Mouse (Mus musculus) lung, embryonic 15.5 days (tissue): ENCODE measurements around the gene Akr1b7. TPM values are rescaled to one million over a fixed set of nuclear protein-coding genes. Genes with fewer than 3 reads are reported as not detected.
"Not testable (repeated sequence)": the region's sequence is repeated elsewhere in the genome, so short reads cannot be mapped to it uniquely, and the experiment has no call there.

Experiments
- ATAC-seq: fragments of 200-750 bp; cut with Nextera tagmentation; 2 replicates; pipeline ENCODE4 v1.8.0; 2017; ENCODE audit warnings: moderate number of reproducible peaks, borderline replicate concordance; ENCODE audit not compliant: low FRiP score, low TSS enrichment; ENCODE audit errors: extremely low read depth
- H3K27ac ChIP-seq: fragments of 300-500 bp; sonication (generic); 2 replicates; pipeline ENCODE4 v1.5.1; 2015; ENCODE audit warnings: moderate library complexity, mild to moderate bottlenecking, inconsistent platforms
- H3K27me3 ChIP-seq: fragments of 300-500 bp; sonication (generic); 2 replicates; pipeline ENCODE4 v1.6.1; 2015; ENCODE audit warnings: inconsistent platforms
- H3K36me3 ChIP-seq: fragments of 300-500 bp; sonication (generic); 2 replicates; pipeline ENCODE4 v1.6.1; 2015; ENCODE audit warnings: inconsistent platforms
- H3K4me1 ChIP-seq: fragments of 300-500 bp; sonication (generic); 2 replicates; pipeline ENCODE4 v1.6.1; 2015; ENCODE audit warnings: inconsistent platforms
- H3K4me2 ChIP-seq: fragments of 300-500 bp; sonication (generic); 2 replicates; pipeline ENCODE4 v1.6.1; 2015; ENCODE audit warnings: inconsistent platforms, mild to moderate bottlenecking, moderate library complexity
- H3K4me3 ChIP-seq: fragments of 300-500 bp; sonication (generic); 2 replicates; pipeline ENCODE4 v1.5.1; 2015; ENCODE audit warnings: mild to moderate bottlenecking, inconsistent platforms
- H3K9ac ChIP-seq: fragments of 300-500 bp; sonication (generic); 2 replicates; pipeline ENCODE4 v1.6.1; 2015; ENCODE audit warnings: inconsistent platforms
- H3K9me3 ChIP-seq: fragments of 300-500 bp; sonication (generic); 2 replicates; pipeline ENCODE4 v1.6.1; 2016; ENCODE audit warnings: inconsistent platforms
- WGBS: fragments of 180-500 bp; shearing (Covaris S2); methylation state at CpG from one replicate; pipeline ENCODE4 v1.1.7; 2015; 5-methylcytosine and 5-hydroxymethylcytosine counted together
- polyA plus RNA-seq: library from polyadenylated mRNA; unstranded; fragments of >200 nt; fragmentation: Nextera tagmentation; extraction: Ambion mirVana; gene quantifications from 2 replicates; pipeline ENCODE4 v1.2.1, GENCODE M21; 2015

The Akr1b7 gene
- 0.65 TPM in 1 of 2 replicates, not detected in the other for polyA plus RNA-seq

DNA sequence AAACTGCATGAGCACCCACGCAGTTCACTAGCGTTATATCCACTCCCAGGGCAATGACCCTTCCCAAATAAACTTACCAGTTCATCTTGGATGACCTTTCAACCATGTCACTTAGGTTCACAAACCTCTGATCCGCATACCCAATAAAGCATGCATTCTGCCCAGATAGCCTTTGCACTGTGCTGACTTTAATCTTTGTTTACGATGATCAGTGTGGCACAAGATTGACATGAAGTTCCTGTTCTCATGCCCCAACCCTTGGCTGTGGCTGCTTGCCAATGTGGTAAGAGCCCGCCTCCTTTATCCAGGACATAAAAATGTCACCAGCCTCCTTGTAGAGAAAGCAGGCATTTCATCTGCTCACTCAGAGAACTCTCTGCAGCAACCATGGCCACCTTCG lies at the start of gene Akr1b7:
Akr1b7 (plus strand) TSS at position 312 of the 400 bp plus-strand sequence.
- Histone ChIP-seq H3K4me2 (no peak within 1 kb of the TSS), H3K36me3 (no peaks in the 10 kb centered on the region), H3K9ac (no peak within 1 kb of the TSS), H3K4me1 (no peaks in the 10 kb centered on the region), H3K4me3 (no peak within 1 kb of the TSS), H3K27me3 (no peaks in the 10 kb centered on the region), H3K27ac (no peak within 1 kb of the TSS), H3K9me3 (no peaks in the 10 kb centered on the region)
- ATAC-seq = no peak
- 50% methylated on average over 6 of the region's 6 CpGs for WGBS

DNA sequence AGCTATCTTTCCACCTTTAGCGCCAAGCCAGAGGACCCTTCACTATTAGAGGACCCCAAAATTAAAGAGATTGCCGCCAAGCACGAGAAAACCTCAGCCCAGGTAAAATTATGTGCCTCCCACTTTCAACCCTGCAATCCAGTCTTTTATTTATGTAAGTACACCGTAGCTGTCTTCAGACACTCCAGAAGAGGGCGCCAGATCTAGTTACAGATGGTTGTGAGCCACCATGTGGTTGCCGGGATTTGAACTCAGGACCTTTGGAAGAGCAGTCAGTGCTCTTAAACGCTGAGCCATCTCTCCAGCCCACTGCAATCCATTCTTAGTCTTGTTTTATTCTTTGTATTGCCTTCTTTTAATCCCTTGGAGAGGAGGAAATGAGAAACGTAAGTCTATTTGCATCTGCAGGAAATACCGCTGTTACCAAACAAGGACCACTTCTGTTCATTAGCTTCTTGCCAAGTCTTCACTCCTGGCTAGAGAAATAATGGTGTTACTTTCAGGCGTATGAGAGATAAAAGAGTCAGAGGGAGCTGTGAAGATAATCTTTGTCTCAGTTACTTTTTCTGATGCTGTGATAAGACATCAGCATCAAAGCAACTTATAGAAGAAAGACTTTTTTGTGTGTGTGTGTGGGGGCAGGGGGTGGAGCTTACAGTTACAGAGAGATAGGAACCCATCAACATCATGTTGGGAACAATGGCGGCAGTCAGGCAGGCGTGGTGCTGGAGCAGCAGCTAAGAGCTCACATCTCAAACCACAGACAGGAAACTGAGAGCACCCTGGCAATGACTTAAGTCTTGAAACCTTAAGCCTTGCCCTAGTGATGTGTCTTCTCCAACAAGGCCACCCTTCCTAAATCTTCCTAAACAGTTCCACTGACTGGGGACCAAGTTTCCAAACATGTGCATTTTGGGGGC lies 47.7 kb upstream of the Akr1b7 start:
- H3K27me3 ChIP-seq = no peaks in the 10 kb centered on the region
- no peak for ATAC-seq
- no peak overlapping the region for H3K4me2 ChIP-seq
- H3K27ac ChIP-seq = no peak overlapping the region
- WGBS = 78% methylated on average over 12 of the region's 12 CpGs
- H3K4me1 ChIP-seq = no peaks in the 10 kb centered on the region
- H3K36me3 ChIP-seq = no peaks in the 10 kb centered on the region
- no peak overlapping the region for H3K9ac ChIP-seq
- no peaks in the 10 kb centered on the region for H3K9me3 ChIP-seq
- H3K4me3 ChIP-seq = no peak overlapping the region

DNA sequence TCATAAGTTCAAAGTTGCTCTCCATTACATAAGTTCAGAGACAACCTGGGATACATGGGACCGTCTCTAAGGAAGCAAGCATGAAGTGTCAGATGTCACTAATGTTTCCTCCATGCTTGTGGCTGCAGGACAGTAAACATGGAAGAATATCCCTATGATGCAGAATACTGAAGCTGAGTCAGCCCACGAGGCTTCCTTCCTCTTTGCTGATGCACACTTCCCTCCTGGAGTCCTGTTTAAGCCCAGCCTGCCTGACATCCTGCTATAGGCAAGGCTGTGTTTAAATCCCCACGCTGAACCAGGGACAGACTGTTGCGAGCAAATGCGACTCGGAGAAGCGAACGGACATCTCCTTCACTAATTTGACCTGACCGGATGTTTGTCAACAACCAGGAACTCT lies 44.1 kb upstream of the Akr1b7 start:
- Histone ChIP-seq H3K9me3 (no peaks in the 10 kb centered on the region), H3K4me1 (no peaks in the 10 kb centered on the region), H3K9ac (no peak overlapping the region), H3K4me3 (no peak overlapping the region), H3K27me3 (no peaks in the 10 kb centered on the region), H3K4me2 (no peak overlapping the region), H3K36me3 (no peaks in the 10 kb centered on the region), H3K27ac (no peak overlapping the region)
- ATAC-seq = no peak
- WGBS = 69% methylated on average over 9 of the region's 9 CpGs

DNA sequence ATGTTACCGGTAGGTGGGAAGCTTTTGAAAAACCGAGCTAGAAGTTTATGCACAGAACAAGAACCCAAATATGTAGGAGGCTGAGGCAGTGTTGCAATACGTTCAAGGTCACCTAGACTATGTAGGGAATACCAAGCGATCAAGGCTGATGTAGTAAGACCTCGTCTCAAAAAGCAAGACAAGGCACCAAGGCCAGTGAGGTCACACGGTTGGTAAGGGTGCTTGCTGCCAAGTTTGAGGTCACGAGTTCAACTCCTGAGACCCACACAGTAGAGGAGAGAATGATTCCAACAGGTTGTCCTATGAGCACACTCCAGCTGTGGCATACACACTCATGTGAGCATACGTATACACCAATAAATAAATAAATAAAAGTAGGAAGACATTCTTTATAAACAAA lies 42.1 kb upstream of the Akr1b7 start:
- WGBS = 70% methylated on average over 8 of the region's 8 CpGs

DNA sequence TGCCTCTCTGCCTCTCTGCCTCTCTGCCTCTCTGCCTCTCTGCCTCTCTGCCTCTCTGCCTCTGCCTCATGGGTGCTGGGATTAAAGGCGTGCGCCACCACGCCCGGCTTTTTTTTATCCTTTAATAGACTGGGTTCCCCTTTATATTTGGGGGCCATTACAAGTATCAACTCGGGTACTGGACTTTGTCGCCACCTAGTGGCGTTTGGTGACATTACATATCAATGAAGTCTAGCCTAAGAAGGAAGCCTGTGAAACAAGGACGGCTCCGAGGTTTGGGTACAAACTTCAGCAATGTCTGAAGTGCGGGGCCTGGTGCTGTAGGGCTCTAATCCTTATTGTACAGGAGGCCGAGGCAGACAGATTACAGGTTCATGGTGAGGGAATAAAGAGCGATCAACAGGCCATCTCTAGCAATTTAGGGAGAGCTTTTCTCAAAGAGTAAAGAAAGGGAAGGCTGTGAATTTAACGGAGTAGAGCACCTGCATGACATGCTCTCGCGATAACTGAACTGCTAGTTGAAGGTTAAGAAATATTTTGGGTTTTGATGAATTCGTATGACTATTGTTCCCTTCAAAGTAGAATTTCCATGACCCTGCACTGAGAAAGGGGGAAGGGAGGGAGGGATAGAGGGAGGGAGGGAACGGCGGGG lies 40.3 kb upstream of the Akr1b7 start:
- Histone ChIP-seq H3K4me2 (peak overlapping the region; percentile 45; the same call in 1 of the 2 replicates), H3K27ac (no peak overlapping the region), H3K9ac (no peak overlapping the region), H3K4me1 (no peaks in the 10 kb centered on the region), H3K36me3 (no peaks in the 10 kb centered on the region), H3K27me3 (no peaks in the 10 kb centered on the region), H3K9me3 (no peaks in the 10 kb centered on the region), H3K4me3 (no peak overlapping the region)
- 0 out of 2 replicates have a peak, but pooled peaks have one; percentile 31 for ATAC-seq
- WGBS = 24% methylated on average over 18 of the region's 18 CpGs

More for the DNA sequence above, 42.1 kb upstream of the Akr1b7 start:
- no peaks in the 10 kb centered on the region for H3K27me3 ChIP-seq
- H3K9ac ChIP-seq = no peak overlapping the region
- H3K4me1 ChIP-seq = no peaks in the 10 kb centered on the region
- H3K9me3 ChIP-seq = no peaks in the 10 kb centered on the region
- H3K36me3 ChIP-seq = no peaks in the 10 kb centered on the region
- ATAC-seq = no peak
- no peak overlapping the region for H3K4me2 ChIP-seq
- H3K27ac ChIP-seq = no peak overlapping the region
- H3K4me3 ChIP-seq = no peak overlapping the region

DNA sequence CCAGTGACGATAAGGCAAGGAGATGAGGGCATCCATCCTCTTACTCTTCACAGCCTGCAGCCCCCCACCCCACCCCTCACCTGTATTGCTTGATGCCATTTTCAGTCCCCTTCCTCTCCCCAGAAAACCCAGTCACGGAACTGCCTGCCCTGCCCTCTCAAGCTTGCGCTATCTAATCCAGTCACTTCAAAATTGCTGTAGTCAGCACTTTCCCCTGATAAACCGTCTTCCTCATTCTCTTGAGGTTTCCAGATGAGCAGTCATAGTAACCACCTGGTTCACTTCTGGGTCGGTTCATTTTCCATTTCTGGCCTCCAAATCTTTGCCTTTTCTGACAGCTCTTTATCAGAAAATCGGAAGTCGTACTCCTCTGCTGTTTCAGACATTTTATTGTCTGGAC lies 38.3 kb upstream of the Akr1b7 start:
- 70% methylated on average over 7 of the region's 7 CpGs for WGBS
- Histone ChIP-seq H3K9ac (no peak overlapping the region), H3K27me3 (no peaks in the 10 kb centered on the region), H3K36me3 (no peaks in the 10 kb centered on the region), H3K4me3 (no peak overlapping the region), H3K27ac (no peak overlapping the region), H3K4me1 (no peaks in the 10 kb centered on the region), H3K9me3 (no peaks in the 10 kb centered on the region), H3K4me2 (no peak overlapping the region)
- no peak for ATAC-seq

DNA sequence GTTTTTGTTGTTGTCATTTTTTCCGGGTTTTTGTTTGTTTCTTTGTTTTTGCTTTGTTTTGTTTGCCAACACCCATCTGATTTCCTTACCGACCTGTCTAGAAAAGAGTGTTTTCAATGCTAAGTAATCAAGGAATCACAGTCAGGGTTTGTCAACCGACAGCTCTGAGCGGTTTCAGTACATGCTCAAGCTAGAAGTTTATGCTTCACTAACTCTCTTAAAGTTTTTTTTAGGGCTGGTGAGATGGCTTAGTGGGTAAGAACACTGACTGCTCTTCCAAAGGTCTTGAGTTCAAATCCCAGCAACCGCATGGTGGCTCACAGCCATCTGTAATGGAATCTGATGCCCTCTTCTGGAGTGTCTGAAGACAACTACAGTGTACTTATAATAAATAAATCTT lies 36.2 kb upstream of the Akr1b7 start:
- ATAC-seq, H3K9ac ChIP-seq: not testable (repeated sequence)

DNA sequence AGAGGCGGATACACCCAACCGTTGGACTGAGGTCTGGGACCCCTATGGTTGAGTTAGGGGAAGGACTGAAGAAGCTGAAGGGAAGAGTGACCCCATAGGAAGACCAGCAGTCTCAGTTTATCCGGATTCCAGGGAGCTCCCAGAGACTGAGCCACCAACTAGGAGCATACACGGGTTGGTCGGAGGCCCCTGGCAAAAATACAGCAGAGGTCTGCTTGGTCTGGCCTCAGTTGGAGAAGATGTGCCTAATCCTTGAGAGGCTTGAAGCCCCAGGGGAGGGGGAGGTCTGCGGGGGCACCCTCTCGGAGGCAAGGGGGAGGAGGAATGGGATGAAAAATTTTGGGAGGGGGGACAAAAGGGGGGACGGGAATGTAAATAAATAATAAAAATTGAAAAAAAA lies 28.7 kb upstream of the Akr1b7 start:
- ATAC-seq = no peak
- H3K9me3 ChIP-seq = no peaks in the 10 kb centered on the region
- H3K4me2 ChIP-seq = peak overlapping the region; percentile 84; the same call in 1 of the 2 replicates
- no peaks in the 10 kb centered on the region for H3K27me3 ChIP-seq
- H3K4me1 ChIP-seq = peaks cover 19% of the 10 kb centered on the region
- no peaks in the 10 kb centered on the region; the same call in 1 of the 2 replicates for H3K36me3 ChIP-seq
- WGBS = 46% methylated on average over 8 of the region's 8 CpGs
- H3K9ac ChIP-seq = no peak overlapping the region
- H3K4me3 ChIP-seq = no peak overlapping the region
- H3K27ac ChIP-seq = no peak overlapping the region

More for the DNA sequence above, 36.2 kb upstream of the Akr1b7 start:
- not testable (repeated sequence) for H3K27me3 ChIP-seq, H3K36me3 ChIP-seq, H3K4me1 ChIP-seq, H3K4me2 ChIP-seq, H3K9me3 ChIP-seq, H3K4me3 ChIP-seq, H3K27ac ChIP-seq
- WGBS = 68% methylated on average over 5 of the region's 5 CpGs

DNA sequence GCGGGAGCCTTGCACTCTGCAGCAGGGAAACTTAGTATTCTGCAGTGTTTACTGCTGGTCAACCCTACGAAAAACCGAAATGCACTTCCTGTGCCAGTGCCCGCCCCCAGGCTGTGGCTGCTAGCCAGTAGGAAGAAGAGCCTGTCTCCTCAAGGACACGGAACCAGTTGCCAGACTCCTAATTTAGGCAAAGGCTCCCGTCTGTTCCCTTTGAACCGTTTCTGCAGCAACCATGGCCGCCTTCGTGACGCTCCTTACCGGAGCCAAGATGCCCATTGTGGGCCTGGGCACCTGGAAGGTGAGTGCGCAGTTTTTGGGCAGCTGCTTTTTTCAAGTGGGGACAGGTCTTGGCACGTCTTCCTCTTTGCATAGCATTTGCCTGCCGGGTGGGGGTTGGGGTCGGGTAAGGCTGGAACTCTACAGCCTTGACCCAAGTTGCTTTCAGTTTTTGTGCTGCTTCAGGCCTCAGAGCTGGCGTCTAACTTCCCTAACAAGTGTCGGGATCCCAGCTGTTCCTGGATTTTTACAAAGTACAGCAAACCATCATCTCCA lies 27.9 kb upstream of the Akr1b7 start, which contains the start of gene Akr1b10:
Akr1b10 (plus strand) TSS at position 109 of the 552 bp plus-strand sequence.
- H3K4me3 ChIP-seq = peak within 1 kb of the TSS; percentile 58
- no peaks in the 10 kb centered on the region for H3K9me3 ChIP-seq
- H3K9ac ChIP-seq = peak within 1 kb of the TSS; percentile 47
- H3K27me3 ChIP-seq = no peaks in the 10 kb centered on the region
- H3K4me2 ChIP-seq = peak within 1 kb of the TSS; percentile 84
- H3K27ac ChIP-seq = peak within 1 kb of the TSS; percentile 90
- no peaks in the 10 kb centered on the region; the same call in 1 of the 2 replicates for H3K36me3 ChIP-seq
- peaks cover 19% of the 10 kb centered on the region for H3K4me1 ChIP-seq
- under 1% methylated on average over 17 of the region's 17 CpGs for WGBS
- ATAC-seq = peak; percentile 84

DNA sequence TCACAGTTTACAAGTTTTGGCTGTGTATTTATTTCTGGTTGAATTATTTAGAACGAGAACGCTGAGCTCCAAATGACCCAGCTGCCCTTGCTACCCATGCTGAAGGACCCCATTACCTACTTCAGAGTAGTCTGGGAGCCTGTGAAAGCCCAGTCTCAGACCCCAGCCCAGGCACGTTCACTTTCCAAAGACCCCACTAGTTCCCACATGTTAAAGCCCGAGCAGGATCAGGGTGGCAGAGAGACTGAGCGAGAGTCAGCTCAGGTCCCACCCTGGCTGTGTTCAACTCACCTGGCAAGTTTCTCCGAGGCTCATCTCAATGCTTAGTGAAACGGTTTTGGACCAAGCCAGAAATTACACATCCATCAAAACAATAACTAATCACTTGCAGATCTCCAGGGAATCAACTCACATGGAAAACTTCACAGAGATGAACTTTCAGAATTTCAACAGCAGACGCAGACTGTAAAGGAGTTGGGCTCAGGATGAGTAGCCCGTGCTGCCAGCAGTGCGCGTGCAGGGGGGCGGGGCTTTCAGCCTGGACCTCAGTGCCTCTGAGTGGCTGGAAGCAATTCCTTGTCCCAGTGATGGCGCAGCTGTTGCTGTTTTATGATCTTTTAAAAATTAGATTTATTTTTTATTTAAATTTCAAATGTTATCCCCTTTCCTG lies 27.3 kb upstream of the Akr1b7 start:
- WGBS = 3% methylated on average over 13 of the region's 13 CpGs

DNA sequence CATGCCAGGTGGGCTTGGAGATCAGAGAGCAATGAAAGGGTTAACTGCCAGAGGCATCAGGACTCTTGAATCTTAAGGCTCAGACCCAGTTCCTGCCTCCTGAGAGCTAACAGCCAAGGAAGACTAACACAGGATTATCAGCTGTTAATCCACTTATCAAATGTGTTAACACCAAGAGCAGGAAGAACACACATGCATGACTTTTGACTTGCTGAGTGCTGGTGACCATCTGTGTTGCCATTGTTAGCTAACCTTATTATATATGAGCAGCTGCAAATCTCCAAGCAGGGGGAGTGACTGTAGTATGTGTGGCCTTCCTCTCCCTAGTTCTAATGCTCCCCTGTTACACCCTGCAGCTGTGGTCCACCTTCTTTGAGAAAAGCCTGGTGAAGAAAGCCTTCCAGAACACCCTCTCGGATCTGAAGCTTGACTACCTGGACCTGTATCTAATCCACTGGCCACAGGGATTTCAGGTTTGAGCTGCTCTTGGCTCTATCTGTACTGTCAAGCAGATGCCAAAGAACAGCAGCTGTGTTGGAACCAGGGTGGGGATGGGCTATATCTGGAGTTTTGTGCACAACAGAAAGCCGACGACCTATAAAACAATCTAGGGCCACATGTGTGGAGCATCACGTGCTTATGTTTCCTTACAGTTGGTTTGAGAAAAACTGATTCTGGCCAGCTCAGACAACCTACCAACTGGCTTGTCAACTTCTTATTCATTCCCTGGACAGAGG lies 23.5 kb upstream of the Akr1b7 start:
- Histone ChIP-seq H3K4me1 (peaks cover 14% of the 10 kb centered on the region), H3K4me3 (no peak overlapping the region), H3K36me3 (peaks cover 15% of the 10 kb centered on the region), H3K9me3 (no peaks in the 10 kb centered on the region), H3K27me3 (no peaks in the 10 kb centered on the region), H3K27ac (no peak overlapping the region), H3K4me2 (no peak overlapping the region), H3K9ac (no peak overlapping the region)
- ATAC-seq = no peak
- WGBS = 84% methylated on average over 4 of the region's 4 CpGs

More for the DNA sequence above, 27.3 kb upstream of the Akr1b7 start:
- peak overlapping the region; percentile 90 for H3K27ac ChIP-seq
- peak overlapping the region; percentile 84 for H3K4me2 ChIP-seq
- H3K27me3 ChIP-seq = no peaks in the 10 kb centered on the region
- peaks cover 19% of the 10 kb centered on the region for H3K4me1 ChIP-seq
- H3K9me3 ChIP-seq = no peaks in the 10 kb centered on the region
- peak; percentile 29; the same call in 1 of the 2 replicates for ATAC-seq
- H3K4me3 ChIP-seq = peak overlapping the region; percentile 58
- peak overlapping the region; percentile 47 for H3K9ac ChIP-seq
- H3K36me3 ChIP-seq = no peaks in the 10 kb centered on the region; the same call in 1 of the 2 replicates
